Mouse (Mus musculus) bone marrow macrophage, adult 2 months (primary cell): ENCODE measurements around the gene Txnl4b. TPM values are rescaled to one million over a fixed set of nuclear protein-coding genes. Genes with fewer than 3 reads are reported as not detected.

Experiments used
- H3K27ac ChIP-seq: 2 replicates; pipeline ENCODE4 v1.5.1; 2012; ENCODE audit warnings: low read depth, low read length; ENCODE audit not compliant: insufficient read depth
- H3K4me1 ChIP-seq: 2 replicates; pipeline ENCODE4 v1.6.1; 2012; ENCODE audit warnings: low read length; ENCODE audit not compliant: control insufficient read depth, insufficient read depth
- H3K4me3 ChIP-seq: 2 replicates; pipeline ENCODE4 v1.5.1; 2012; ENCODE audit warnings: mild to moderate bottlenecking, low read length, moderate library complexity; ENCODE audit not compliant: insufficient read depth
- CTCF ChIP-seq: IDR thresholded peaks from 2 replicates; pipeline ENCODE4 v1.5.1; 2012; ENCODE audit warnings: low read depth, mild to moderate bottlenecking, low read length, moderate library complexity
- POLR2A ChIP-seq: IDR thresholded peaks from 2 replicates; pipeline ENCODE4 v1.6.1; 2012; ENCODE audit warnings: mild to moderate bottlenecking, low read depth, low read length, borderline replicate concordance
- polyA plus RNA-seq: library from polyadenylated mRNA; stranded (reverse); fragments of >200 nt; gene quantifications from 2 replicates; pipeline ENCODE4 v1.2.4, GENCODE M21; 2012; ENCODE audit not compliant: missing spikeins, insufficient read depth, insufficient read length

Gene Txnl4b
- polyA plus RNA-seq, 1 experiment: 16.7 TPM

DNA sequence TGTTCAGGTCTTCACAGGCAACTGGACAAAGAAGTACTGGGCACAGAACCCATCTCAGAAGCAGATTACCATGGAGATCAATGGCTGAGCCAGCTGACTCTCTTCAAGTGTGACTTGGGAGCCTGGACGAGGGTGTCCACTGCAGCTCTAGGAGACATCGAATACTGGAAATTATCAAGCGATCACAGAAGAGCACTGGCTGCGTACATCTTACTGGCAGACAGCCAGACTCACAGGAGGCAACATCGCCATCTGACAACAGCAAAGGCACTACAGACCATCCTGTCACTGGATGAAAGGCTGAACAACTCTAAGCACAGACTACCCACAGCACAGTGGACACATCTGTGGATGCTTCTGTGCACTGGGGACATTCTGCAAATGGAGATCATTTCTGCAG is 26.5 kb downstream of the Txnl4b start:
- H3K27ac ChIP-seq: no peak overlapping the region
- no peak overlapping the region for H3K4me3 ChIP-seq
- no peak for TF ChIP-seq POLR2A
- TF ChIP-seq CTCF: no peak
- H3K4me1 ChIP-seq: no peaks in the 10 kb centered on the region

DNA sequence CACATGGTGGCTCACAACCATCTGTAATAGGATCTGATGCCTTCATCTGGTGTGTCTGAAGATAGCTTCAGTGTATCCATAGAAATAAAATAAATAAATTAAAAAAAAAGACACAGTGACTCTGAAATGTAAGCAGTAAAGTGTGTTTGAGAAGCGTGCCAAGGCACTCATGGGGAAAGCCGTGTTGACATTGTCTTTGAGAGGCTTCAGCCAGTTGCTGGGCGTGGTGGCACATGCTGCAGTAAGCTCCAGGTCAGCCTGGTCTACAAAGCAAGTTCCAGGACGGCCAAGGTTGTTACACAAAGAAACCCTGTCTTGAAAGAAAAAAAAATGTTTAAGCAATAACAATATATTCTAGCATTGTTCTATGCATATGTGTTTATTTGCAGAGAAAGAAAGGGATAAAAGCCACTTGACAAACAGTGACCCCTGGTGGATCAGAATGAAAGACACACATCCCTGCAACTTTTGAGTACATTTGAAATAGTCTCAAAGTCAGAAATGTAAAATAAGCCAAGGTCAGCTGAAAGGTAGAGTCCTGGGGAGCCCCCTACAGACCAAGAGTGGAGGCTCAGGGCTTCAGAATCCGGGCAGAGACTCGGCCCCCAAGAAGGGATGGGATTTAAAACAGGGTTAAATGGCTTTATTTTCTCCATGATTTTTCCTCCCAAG is 27.6 kb downstream of the Txnl4b start:
- TF ChIP-seq POLR2A: no peak
- TF ChIP-seq CTCF: no peak; the same call in 1 of the 2 replicates
- no peaks in the 10 kb centered on the region for H3K4me1 ChIP-seq

DNA sequence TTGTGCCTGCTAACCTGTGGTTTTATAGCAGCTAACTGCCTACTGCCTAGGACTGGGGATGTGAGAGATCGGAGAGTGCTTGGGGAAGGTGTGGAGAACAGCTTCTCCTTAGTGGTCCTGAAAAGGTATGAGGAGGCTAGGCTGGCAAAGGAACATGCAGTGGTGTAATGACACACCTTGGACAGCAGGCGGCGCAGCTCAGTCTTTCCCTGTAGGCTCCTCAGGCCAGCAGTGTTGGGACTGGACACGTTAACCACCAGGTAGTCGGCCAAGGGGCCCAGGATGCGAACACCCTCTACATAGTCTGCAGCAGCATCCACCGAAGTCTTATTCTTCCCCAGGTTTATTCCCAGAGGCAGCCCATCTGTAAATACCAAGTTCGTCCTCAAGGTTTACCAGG is 30.2 kb downstream of the Txnl4b start:
- TF ChIP-seq POLR2A (no peak), CTCF (peak; percentile 79)
- Histone ChIP-seq H3K27ac (no peak overlapping the region), H3K4me1 (no peaks in the 10 kb centered on the region), H3K4me3 (no peak overlapping the region)

More for the DNA sequence above, 27.6 kb downstream of the Txnl4b start:
- no peak overlapping the region for H3K27ac ChIP-seq
- no peak overlapping the region for H3K4me3 ChIP-seq

DNA sequence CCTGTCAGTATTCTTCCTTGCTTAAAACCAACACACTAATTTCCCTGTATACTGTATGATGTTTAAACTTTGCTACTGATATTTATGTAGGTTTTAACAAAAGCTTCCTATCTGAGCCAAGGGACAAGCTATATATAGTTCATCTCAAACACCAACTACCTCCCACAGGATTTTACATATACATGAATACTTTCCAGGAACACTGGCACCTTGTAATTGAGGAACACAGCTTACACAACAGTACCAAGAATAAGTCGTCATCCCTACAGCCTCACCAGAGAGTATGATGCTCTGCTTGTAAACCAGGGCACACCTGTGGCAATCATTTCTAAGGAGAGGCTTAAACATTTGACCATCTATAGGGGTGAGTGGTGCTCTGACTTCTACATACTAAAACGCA is 41.0 kb downstream of the Txnl4b start:
- peaks cover 8% of the 10 kb centered on the region; the same call in 1 of the 2 replicates for H3K4me1 ChIP-seq
- H3K27ac ChIP-seq: no peak overlapping the region
- TF ChIP-seq CTCF (no peak), POLR2A (no peak)
- no peak overlapping the region for H3K4me3 ChIP-seq

DNA sequence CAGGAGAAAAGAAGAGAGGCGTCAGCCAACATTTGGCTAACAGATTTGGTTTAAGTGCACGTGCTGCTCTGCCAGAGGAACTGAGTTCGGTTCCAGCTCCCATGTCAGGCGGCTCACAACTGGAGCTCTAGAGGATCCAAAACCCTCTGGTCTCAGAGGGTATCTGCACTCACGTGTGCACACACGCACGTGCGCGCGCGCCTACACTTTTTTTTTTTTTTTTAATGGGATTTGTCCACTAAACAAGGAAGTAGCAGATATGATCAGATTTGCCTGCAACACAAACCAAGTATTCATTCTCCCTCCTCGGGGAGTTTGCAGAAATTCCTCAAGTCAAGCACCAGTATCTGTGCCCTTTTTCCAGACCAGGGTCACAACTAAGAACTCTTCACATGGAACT is 42.0 kb downstream of the Txnl4b start:
- Histone ChIP-seq H3K4me1 (peaks cover 8% of the 10 kb centered on the region; the same call in 1 of the 2 replicates), H3K27ac (peak overlapping the region; percentile 16; the same call in 1 of the 2 replicates), H3K4me3 (peak overlapping the region; percentile 87)
- no peak for TF ChIP-seq POLR2A
- no peak for TF ChIP-seq CTCF

DNA sequence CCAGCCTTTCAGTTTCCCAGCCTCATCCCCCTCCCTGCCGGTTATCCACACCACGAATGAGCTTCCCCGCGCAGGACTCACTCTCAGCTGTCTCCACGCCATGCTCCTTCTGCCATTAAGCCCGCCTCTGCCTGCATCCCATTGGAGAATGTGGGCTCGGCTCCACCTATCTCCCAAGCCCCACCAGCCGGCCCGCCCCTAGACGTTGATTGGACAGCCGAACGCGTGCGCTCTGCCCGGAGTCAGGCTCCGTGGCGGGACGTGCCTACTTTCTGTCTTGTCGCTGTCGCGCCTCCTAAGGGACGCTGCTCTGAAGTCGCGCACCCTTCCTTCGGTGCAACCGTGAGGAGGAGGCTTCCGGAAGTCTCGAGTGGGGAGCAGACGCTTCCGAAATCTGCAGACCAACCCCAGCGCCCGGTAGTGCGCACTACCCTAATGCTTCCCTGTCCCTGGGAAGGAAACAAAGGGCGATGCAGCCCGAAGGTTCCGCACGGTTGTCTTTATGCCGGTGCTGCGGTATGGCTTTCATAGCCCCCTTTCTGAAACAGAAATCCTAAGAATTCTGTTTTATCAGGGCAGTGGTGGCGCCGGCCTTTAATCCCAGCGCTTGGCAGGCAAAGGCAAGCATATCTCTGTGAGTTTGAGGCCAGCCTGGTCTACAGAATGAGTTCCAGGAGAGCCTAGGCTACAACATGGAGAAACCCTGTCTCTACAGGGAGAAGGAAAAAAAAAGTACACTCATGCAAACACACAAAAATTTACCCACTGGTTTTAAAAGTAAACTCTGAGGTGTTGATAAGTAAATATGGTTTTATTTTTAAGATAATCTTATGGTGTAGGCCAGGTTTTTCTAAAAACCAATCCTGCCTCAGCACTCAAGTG is 42.8 kb downstream of the Txnl4b start, which contains the start of gene Dhodh:
Gene Dhodh, minus strand, starts transcription at position 403 of the 882 bp plus-strand sequence.
- peak within 1 kb of the TSS; percentile 87 for H3K4me3 ChIP-seq
- H3K4me1 ChIP-seq: peaks cover 8% of the 10 kb centered on the region; the same call in 1 of the 2 replicates
- TF ChIP-seq CTCF: no peak
- TF ChIP-seq POLR2A: no peak
- peak within 1 kb of the TSS; percentile 96 for H3K27ac ChIP-seq

DNA sequence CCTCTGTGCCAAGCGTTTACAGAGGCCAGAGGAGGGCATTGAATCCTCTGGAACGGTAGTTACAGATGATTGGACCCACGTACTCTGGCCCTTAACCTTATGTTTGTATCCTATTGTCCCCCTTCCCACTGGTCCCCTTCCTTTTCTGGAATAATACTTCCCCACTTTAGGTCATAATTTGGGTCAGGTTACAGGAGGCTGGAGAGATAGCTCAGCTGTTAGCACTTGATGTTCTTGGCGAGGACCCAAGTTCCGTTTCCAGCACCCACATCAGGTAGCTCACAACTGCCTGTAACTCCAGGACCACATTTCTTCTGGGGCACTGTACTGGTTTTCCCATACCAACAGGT is 43.4 kb downstream of the Txnl4b start:
- H3K4me1 ChIP-seq: peaks cover 8% of the 10 kb centered on the region; the same call in 1 of the 2 replicates
- H3K27ac ChIP-seq: peak overlapping the region; percentile 96
- peak overlapping the region; percentile 87 for H3K4me3 ChIP-seq
- TF ChIP-seq POLR2A (no peak), CTCF (no peak)

DNA sequence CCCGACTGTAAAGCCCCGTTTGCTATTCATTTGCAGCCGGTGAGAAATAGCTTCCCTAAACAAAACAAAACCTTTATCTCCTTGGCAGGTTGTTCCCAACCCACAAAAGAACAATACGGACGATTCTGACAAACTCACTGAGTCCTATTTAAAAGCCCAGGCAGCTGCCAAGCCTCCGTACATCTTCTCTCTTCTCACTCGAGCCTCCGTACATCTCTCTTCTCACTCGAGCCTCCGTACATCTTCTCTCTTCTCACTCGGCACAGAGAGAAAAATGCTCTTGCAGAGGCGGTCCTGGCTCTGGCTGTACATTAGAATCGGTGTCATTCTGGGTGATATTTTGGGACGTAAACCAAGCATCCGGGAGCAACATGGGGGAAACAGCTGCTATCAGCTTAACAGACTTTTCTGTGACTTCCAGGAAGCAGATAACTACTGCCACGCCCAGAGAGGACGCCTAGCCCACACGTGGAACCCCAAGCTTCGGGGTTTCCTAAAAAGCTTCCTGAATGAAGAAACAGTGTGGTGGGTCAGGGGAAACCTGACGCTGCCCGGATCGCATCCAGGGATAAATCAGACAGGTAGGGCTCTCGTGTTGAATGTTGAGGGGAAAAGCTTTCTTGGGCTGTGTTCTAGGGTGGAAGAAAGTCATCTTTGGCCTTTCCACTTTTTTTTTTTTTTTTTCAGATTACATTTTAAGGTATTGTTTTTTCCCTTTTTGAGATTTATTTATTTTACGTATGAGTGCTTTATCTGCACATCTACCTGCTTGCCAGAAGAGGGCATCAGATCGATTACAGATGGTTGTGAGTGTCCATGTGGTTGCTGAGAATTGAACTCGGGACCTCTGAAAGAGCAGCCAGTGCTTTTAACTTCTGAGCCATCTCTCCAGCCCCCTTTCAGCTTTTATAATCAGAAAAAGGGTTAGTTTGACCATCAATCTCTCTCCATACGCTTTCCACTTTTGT is 48.8 kb downstream of the Txnl4b start, which contains the start of gene Pkd1l3:
Gene Pkd1l3, plus strand, starts transcription at position 275 of the 968 bp plus-strand sequence.
- H3K27ac ChIP-seq: no peak within 1 kb of the TSS

DNA sequence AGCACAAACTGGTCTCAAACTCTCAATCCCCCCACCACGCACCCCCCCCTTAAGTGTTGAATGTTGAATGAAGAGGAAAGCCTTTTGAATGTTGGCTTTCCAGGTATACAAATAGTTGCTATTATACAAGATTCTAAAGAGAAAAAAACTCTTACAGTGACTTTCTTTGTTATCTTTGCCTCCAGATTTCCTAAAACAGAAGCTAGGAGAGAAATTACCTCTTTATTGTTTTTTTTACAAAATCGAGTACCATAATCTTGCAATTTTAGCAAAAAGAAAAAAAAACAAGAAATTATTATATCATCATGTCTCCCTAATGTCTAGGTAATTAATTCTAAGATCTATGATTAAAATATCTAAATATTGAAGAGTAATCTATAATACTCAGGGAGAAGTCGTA is 49.9 kb downstream of the Txnl4b start:
- Histone ChIP-seq H3K27ac (no peak overlapping the region), H3K4me3 (no peak overlapping the region), H3K4me1 (no peaks in the 10 kb centered on the region)
- TF ChIP-seq POLR2A (no peak), CTCF (no peak)

More for the DNA sequence above, 48.8 kb downstream of the Txnl4b start, which contains the start of gene Pkd1l3:
- no peak for TF ChIP-seq POLR2A
- TF ChIP-seq CTCF: no peak
- no peaks in the 10 kb centered on the region for H3K4me1 ChIP-seq
- peak within 1 kb of the TSS; percentile 71 for H3K4me3 ChIP-seq

Other genes with a start within 250 kb of the Txnl4b start
- gene Pmfbp1, start 71.9 kb upstream of the Txnl4b start, polyA plus RNA-seq: not detected in 2 replicates
- gene Dhx38, start within 50 bp of the Txnl4b start, polyA plus RNA-seq: 29.8 and 32.9 TPM in 2 replicates
- 0.74 TPM in 1 of 2 replicates, not detected in the other for gene Hp, start 13.3 kb downstream of the Txnl4b start, polyA plus RNA-seq
- 7.4 and 9.4 TPM in 2 replicates for gene Dhodh, start 42.8 kb downstream of the Txnl4b start, polyA plus RNA-seq
- not detected in 2 replicates for gene Pkd1l3, start 48.6 kb downstream of the Txnl4b start, polyA plus RNA-seq
- gene Ist1, start 127.4 kb downstream of the Txnl4b start, polyA plus RNA-seq: 74.0 and 80.9 TPM in 2 replicates
- 7.7 and 11.6 TPM in 2 replicates for gene Zfp821, start 139.7 kb downstream of the Txnl4b start, polyA plus RNA-seq
- gene Atxn1l, start 171.8 kb downstream of the Txnl4b start, polyA plus RNA-seq: 21.0 and 21.2 TPM in 2 replicates
- gene Ap1g1, start 212.7 kb downstream of the Txnl4b start, polyA plus RNA-seq: 80.9 and 91.2 TPM in 2 replicates